Mouse (Mus musculus): ENCODE results near the gene Plekha6.
A peak's percentile ranks its signal among the peaks of the same experiment; 100 is the strongest.

Gene Plekha6

GRCm38 (mm10) chr1:133163820-133164431, at the start of gene Plekha6:
Gene Plekha6, plus strand, starts transcription at chr1:133164210.
- no peak for DNase-seq (ENCODE audit: low spot score)

GRCm38 (mm10) chr1:133116108-133116507, 47.9 kb upstream of the Plekha6 start:
- DNase-seq (ENCODE audit: low spot score), result no peak

GRCm38 (mm10) chr1:133118127-133118526, 45.9 kb upstream of the Plekha6 start:
- no peak for DNase-seq (ENCODE audit: low spot score)

GRCm38 (mm10) chr1:133118844-133119243, 45.2 kb upstream of the Plekha6 start:
- no peak for DNase-seq (ENCODE audit: low spot score)

GRCm38 (mm10) chr1:133119931-133120712, 43.9 kb upstream of the Plekha6 start:
- DNase-seq (ENCODE audit: low spot score), result peak; percentile 84

DNA sequence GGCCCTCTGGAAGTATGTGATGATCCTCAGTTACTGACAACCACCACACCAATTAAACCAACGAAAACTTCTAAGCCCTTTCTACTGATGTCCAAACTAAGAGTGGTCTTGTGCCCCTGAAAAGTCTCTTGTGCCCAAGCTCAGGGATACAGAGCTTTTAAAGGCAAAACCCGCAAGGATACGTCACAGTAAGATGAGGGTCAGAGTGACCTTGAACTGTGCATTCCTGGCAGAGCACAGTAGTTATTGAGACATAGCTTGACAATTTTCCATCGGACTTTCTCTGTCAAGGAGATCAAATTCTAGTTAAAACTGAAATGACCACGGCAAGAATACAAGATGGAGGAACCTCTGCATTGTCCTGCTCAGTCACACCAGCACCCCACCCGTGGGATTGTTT, 42.8 kb upstream of the Plekha6 start:
- no peak for DNase-seq (ENCODE audit: low spot score)

DNA sequence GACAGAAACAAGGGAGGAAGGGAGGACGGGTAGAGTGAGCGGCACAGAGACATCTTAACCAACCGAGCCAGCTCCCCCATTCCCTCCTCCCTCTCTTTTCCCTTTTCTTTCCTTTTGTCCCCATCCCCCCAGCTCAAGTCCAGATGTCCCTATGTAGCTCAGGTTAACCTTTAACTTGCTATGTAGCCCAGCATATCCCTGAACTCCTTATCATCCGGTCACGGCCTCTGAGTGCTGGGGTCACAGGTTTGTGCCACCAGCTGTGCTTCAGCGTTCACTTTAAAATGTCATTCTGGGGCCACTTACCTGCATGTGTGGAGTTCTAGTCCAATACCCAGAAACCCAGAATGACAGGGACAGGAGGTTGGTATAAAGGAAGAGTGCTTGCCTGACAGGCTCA, 39.9 kb upstream of the Plekha6 start:
- no peak for DNase-seq (ENCODE audit: low spot score)

DNA sequence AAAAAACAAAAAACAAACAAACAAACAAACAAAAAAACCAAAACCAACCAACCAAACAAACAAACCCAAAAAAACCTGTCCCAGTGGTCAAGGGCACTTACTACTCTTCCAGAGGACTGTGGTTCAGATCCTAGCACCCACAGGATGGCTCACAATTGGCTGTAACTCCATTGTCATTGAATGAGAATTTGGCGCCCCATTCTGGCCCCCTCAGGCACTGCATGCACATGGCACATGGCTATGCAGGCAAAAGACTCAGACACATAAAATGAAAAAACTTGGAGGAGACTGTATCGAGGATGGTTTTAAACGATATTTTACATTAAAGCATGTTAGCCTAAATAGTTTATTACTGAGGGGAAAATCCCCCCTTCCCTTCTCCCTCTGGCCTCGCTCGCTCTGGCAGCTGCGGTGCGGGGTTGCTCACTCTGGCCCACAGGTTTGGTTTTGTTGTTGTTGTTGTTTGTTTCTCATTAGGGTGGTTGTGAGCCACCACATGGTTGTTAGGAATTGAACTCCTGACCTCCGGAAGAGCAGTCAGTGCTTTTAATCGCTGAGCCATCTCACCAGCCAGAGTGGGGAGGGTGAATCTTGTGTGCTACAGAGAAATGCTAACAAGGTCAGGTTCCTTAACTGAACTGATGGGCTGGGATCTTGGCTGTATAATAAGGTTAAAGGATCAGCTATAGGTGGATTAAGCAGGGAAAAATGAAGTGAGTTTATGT, 38.2 kb upstream of the Plekha6 start:
- no peak for DNase-seq (ENCODE audit: low spot score)

DNA sequence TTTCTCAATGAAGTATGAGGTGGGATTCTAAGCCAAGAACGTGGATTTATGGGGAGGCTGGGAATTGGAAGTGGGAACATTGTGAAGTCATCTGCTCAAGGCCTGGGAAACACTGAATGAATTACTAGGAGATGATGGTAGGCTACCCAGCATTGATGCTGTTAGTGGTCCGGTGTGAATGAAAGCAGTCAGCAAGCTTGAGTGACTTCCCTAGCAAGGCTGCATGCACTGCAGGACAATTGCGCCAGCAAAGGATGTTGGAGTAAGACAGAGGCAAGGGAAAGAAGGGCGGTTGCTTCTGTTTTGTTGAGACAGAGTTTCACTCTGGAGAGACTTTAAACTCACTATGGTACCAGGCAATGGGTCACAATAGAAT, 37.7 kb upstream of the Plekha6 start:
- no peak for DNase-seq (ENCODE audit: low spot score)

GRCm38 (mm10) chr1:133127328-133127727, 36.7 kb upstream of the Plekha6 start:
- no peak for DNase-seq (ENCODE audit: low spot score)

DNA sequence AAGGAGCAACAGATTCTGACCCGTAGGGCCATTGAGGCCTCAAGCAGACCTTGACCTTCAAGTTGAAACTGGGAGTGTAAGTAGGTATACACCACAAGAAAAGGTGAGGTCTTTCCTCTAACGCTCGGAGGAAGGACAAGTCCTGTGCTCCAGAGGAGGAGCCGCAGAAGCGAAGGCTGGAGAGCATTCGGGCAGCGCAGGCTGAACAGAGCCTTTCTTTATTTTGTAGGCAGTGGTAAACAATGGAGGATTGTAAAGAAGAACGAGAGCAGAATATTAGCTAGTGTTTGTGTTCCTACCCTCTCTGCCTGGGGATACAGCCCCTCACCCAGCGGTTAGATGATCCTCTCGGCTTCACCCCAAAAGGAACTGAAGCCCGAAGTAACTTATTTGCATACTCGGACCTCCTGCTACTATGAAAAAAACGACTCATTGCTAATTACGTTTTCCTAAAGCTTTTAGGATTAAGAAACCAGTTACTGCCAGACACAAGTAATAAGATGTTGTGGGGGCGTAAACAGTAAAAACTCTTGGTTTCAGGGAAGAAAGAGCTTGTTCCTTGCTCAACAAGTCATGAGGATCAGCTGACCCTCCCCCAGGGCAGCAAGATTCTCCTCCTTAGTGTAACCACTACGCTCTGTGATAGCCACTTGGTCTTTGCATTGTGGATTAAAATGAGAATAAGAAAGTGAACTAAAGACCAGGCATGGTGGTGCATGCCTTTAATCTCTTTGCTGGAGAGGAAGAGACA, 34.4 kb upstream of the Plekha6 start:
- peak; percentile 34 for DNase-seq (ENCODE audit: low spot score)

GRCm38 (mm10) chr1:133130638-133131560, 33.1 kb upstream of the Plekha6 start, which contains the start of gene Ppp1r15b:
Gene Ppp1r15b, plus strand, starts transcription at chr1:133131143.
- DNase-seq (ENCODE audit: low spot score), result peak; percentile 98

- no peak for DNase-seq (ENCODE audit: low spot score)
Observed at GRCm38 (mm10) chr1:133131561-133131905, 32.5 kb upstream of the Plekha6 start.

DNA sequence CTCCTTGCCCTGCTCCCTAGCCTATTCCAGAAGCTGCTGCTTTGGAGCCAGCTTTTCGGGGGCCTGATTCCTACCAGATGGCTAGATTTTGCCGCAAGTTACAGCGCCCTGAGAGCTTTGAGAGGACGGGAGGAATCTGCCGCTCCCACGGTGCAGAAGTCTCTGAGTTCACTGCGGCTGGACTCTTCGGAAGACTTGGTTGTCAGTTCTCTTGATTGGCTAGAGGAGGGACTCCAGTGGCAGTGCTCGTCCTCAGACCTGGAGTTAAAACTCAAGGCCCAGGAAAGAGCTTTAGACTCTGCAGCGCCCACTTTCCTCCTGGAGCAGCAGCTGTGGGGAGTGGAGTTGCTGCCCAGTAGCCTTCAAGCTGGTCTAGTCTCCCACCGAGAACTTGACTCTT, 32.1 kb upstream of the Plekha6 start:
- peak; percentile 49 for DNase-seq (ENCODE audit: low spot score)

GRCm38 (mm10) chr1:133132388-133133326, 31.4 kb upstream of the Plekha6 start:
- DNase-seq (ENCODE audit: low spot score), result no peak

DNA sequence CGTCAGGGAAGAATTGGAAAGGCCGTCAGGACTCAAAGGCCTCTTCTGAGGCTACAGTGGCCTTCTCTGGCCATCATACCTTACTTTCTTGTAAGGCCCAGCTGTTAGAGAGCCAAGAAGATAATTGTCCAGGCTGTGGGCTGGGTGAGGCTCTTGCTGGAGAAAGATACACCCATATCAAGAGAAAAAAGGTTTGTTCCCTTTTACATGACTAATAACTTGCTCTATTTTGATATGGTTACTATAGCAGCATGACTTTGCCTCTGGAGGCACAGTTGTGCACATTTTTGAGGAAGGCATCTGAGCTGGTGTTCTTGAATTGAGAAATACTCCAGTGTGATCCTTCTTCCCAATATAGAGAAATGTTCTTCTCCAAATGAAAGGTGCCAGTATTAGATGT, 30.6 kb upstream of the Plekha6 start:
- DNase-seq (ENCODE audit: low spot score), result peak; percentile 54

DNA sequence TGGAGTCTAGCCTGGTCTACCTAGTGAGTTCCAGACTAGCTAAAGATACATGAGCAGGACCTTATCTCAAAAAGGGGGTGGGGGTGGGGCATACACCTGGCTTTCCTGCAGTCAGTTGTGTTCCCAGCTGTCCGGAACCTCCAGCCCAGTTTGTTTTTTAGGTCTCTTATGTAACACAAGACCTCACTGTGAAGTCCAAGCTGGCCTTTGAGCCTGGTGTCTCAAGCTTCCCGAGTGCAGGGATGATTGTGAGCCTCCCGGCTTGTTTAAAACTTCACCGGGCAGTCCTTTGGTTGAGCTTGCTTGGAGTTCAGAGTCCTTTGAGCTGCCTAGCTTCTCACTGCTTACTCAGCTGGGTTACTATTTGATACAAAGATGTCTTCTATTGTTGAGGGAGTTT, 29.9 kb upstream of the Plekha6 start:
- DNase-seq (ENCODE audit: low spot score), result peak; percentile 62

GRCm38 (mm10) chr1:133134881-133135280, 29.1 kb upstream of the Plekha6 start:
- peak; percentile 47 for DNase-seq (ENCODE audit: low spot score)

GRCm38 (mm10) chr1:133135808-133136207, 28.2 kb upstream of the Plekha6 start:
- DNase-seq (ENCODE audit: low spot score), result no peak

DNA sequence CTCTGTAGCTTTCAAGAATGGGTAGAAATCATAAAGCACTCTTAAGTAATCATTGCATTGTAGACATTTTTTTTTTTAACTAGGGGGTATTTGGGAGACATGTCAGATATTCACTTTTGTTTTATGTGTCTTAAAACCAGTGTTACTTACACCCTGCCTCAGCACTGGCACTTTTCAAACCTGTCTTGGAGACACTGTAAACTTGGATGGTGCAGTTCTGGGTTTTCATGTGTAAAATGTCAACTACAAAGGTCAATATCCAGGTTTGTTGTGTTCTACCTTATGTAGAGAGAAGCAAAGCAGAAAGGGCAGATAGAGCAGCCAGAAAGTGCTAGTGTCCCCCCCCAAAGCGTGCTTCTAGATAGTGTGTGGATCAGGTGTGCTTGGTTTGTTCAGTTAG, 25.6 kb upstream of the Plekha6 start:
- no peak for DNase-seq (ENCODE audit: low spot score)

All from adipocyte (in vitro differentiated cells).